Mouse (Mus musculus): ENCODE measurements around the gene Arid1b. TPM values are rescaled to one million over a fixed set of nuclear protein-coding genes. Genes with fewer than 3 reads are reported as not detected.

Arid1b gene
- polyA plus RNA-seq, 1 experiment from 2014 or later, result 12.9 TPM

DNA sequence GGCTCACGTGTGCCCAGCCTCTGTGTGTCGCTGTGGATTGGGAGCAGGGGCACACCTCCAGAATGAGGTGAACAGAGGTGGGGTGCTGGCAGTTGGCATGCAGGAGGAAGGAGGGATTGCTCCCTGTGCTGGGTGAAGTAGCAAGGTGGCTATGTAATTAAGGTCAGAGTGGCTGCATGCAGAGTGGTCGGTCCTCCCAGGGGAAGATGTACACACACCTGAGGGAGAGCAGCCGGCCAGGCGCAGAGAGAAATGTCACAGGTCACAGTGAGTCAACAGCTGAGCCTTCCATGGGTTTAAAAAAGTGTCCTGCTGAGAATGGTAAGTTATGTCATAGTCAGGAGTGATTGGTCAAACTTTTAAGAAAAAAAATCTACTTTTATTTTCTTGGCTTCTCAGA is 14.6 kb downstream of the Arid1b start:
- WGBS, result 33% methylated on average over 5 of the region's 5 CpGs
- H3K4me3 ChIP-seq (replicated peaks), result no peak overlapping the region
- no peak for ATAC-seq (replicated peaks; ENCODE audit: low FRiP score)
- H3K36me3 ChIP-seq, result no peaks in the 10 kb centered on the region
- no peaks in the 10 kb centered on the region for H3K9me3 ChIP-seq (replicated peaks)
- no peak overlapping the region for H3K27ac ChIP-seq
- no peak overlapping the region for H3K9ac ChIP-seq
- no peak overlapping the region for H3K4me2 ChIP-seq
- no peaks in the 10 kb centered on the region for H3K27me3 ChIP-seq
- peaks cover 90% of the 10 kb centered on the region for H3K4me1 ChIP-seq

DNA sequence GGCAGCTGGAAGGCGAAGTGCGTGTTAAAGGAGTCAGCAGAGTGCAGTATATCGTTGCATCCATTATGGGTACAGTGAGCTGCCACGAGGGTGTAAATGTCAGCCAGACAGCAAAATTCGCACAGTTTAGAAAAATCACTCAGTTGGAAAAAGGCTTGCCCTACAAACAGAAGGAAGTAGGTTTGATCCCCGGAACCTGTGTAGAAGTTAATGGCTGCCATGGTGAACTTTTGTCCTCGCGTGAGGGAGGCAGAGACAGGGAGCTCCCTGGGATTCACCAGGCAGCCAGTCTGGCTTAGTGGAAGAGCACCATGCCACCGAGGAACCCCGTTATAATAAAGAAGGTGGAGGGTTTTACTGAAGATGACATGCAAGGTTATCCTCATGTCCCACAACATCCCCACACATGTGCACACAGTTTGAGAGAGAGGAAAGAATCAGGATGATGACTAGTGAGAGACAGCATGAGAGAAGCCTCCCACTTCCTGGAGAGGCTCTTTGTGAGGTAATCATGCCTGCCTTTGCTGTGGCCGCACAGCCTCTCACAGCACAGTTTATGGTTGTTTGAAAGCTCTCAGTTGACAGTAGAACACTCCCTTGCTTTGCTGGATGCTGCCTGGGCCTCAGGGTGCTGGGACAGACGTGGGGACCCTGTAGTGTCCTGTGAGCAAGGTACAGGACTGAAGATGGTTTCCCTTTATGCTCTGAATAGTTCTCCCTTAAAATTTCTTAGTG is 15.6 kb downstream of the Arid1b start:
- peaks cover 87% of the 10 kb centered on the region for H3K4me1 ChIP-seq
- no peak for ATAC-seq (replicated peaks; ENCODE audit: low FRiP score)

DNA sequence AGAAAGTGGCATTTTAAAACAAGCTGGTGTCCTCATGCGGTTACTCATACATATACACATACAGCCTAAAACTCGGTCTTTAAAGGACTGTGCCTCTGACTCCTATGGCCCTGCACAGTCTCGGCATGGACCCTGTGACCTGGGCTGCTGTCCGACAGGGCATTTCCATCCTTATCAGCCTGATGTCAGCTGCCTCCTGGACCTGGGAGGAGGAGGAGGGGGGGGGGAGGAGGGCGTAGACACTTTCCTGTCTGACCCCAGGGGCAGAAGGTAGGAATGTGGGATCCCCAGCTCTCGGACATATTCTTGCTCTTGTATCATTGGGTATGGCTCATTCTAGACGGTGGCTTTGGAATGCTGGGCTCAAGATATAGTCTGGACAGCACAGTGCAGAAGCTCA is 16.6 kb downstream of the Arid1b start:
- Histone ChIP-seq H3K27me3 (no peaks in the 10 kb centered on the region), H3K9me3 (replicated peaks) (no peaks in the 10 kb centered on the region), H3K27ac (no peak overlapping the region), H3K4me3 (replicated peaks) (no peak overlapping the region), H3K4me1 (peaks cover 76% of the 10 kb centered on the region), H3K4me2 (no peak overlapping the region), H3K36me3 (no peaks in the 10 kb centered on the region), H3K9ac (no peak overlapping the region)
- ATAC-seq (replicated peaks; ENCODE audit: low FRiP score), result no peak
- WGBS, result 52% methylated on average over 7 of the region's 7 CpGs

More for the DNA sequence above, 15.6 kb downstream of the Arid1b start:
- Histone ChIP-seq H3K27ac (no peak overlapping the region), H3K4me2 (no peak overlapping the region), H3K36me3 (no peaks in the 10 kb centered on the region), H3K9ac (no peak overlapping the region), H3K9me3 (replicated peaks) (no peaks in the 10 kb centered on the region), H3K27me3 (no peaks in the 10 kb centered on the region), H3K4me3 (replicated peaks) (no peak overlapping the region)
- 51% methylated on average over 12 of the region's 12 CpGs for WGBS

DNA sequence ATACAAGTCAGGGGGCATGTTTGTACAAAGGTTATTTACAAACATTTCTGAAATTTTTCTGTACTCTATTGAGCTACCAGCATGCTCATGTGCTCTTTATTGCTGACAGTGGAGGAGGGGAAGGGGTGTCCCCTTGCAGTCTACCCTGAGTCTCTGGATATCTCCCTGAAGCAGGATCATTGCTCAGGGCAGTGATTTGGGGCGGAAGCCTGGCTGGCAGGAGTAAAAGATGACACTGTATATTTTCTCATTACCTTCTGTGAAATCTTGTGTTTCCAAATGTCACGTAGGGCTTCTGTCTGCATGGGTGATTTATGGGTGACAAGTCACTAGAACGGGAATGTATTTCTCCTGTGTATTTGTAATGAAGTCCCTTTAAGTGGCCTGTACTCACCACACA is 18.0 kb downstream of the Arid1b start:
- Histone ChIP-seq H3K27ac (no peak overlapping the region), H3K9me3 (replicated peaks) (no peaks in the 10 kb centered on the region), H3K4me2 (no peak overlapping the region), H3K4me1 (peaks cover 70% of the 10 kb centered on the region), H3K36me3 (no peaks in the 10 kb centered on the region), H3K4me3 (replicated peaks) (no peak overlapping the region), H3K9ac (no peak overlapping the region), H3K27me3 (no peaks in the 10 kb centered on the region)
- WGBS, result 19% methylated on average over 3 of the region's 3 CpGs
- no peak for ATAC-seq (replicated peaks; ENCODE audit: low FRiP score)

DNA sequence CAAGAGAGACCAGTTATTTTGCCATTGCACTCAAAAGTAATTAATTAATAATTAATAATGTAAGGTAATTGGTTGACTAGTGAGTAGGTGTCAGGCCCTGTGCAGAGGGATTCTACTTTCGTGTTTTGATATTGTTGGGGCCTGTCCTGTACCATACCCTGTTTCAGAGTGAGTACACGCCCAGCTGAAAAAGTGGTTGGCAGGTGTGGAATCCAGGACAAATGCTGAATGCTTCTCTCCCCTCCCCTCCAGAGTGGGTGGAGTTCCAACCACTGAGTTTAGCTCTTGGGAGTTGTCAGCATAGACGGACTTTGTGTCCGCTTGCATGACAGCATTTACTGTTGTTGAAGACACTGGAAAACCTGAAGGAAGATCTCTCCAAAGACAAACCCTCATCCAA is 18.4 kb downstream of the Arid1b start:
- Histone ChIP-seq H3K4me1 (peaks cover 66% of the 10 kb centered on the region), H3K27ac (no peak overlapping the region), H3K9me3 (replicated peaks) (no peaks in the 10 kb centered on the region), H3K27me3 (no peaks in the 10 kb centered on the region), H3K9ac (no peak overlapping the region), H3K4me3 (replicated peaks) (no peak overlapping the region), H3K4me2 (no peak overlapping the region), H3K36me3 (no peaks in the 10 kb centered on the region)
- peak; percentile 38; the same call in 1 of the 2 replicates for ATAC-seq (replicated peaks; ENCODE audit: low FRiP score)
- WGBS, result 68% methylated on average over 4 of the region's 4 CpGs

DNA sequence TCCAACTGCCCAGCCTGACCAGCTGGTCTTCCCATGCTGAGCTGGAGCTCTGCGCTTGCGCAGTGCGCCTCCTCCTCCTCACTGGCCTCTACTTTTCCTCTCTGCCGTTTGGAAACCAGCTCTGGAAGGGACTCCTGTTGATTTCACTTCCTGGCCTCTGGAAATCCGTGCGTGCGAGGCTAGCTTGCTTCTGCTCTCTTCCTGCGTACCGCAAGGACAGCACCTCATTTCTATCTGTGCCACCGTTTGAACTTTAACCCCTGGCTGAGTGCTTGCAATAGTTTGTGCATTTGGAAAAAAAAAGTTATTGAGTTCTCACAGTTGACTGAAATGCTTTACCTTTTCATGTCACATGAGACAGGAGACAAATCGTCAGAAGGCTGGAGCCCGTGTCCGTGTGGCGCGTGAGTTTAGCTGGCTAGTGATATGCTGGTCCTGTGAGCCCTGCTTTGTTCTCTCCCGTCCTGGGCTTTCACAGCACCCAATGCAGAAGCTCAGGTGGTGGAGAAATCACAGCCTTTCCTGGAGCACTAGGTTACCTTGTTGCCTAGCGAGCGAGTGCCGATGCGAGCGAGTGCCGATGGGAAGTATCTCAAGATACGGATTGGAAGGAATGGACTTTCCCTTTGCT is 20.3 kb downstream of the Arid1b start:
- H3K27ac ChIP-seq, result no peak overlapping the region
- no peak overlapping the region for H3K4me2 ChIP-seq
- H3K9ac ChIP-seq, result no peak overlapping the region
- no peak for ATAC-seq (replicated peaks; ENCODE audit: low FRiP score)
- 85% methylated on average over 23 of the region's 23 CpGs for WGBS
- H3K27me3 ChIP-seq, result no peaks in the 10 kb centered on the region
- no peak overlapping the region for H3K4me3 ChIP-seq (replicated peaks)
- peaks cover 48% of the 10 kb centered on the region for H3K4me1 ChIP-seq
- no peaks in the 10 kb centered on the region for H3K9me3 ChIP-seq (replicated peaks)
- peaks cover 6% of the 10 kb centered on the region; the same call in 1 of the 2 replicates for H3K36me3 ChIP-seq

DNA sequence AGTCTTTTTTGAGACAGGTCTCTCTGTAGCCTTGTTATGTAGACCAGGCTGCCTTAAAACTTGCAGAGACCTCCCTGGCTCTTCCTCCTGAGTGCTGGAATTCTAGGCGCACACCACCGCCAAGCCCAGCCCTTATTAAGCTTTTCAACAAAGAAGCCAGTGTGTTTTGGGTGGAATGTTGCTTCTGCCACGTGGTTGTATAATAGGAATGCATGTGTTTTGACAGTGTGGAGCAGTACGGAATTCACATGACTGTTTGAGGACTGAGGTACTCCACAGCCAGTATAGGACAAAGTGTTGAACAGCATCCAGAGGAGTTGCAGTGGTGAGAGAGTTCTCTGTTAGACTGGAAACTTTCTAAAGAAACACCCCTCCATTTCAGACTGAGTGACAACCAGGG is 22.3 kb downstream of the Arid1b start:
- 65% methylated on average over 4 of the region's 4 CpGs for WGBS
- Histone ChIP-seq H3K4me3 (replicated peaks) (no peak overlapping the region), H3K9ac (no peak overlapping the region), H3K4me2 (no peak overlapping the region), H3K9me3 (replicated peaks) (no peaks in the 10 kb centered on the region), H3K27me3 (no peaks in the 10 kb centered on the region), H3K4me1 (peaks cover 46% of the 10 kb centered on the region), H3K36me3 (peaks cover 6% of the 10 kb centered on the region; the same call in 1 of the 2 replicates), H3K27ac (no peak overlapping the region)
- no peak for ATAC-seq (replicated peaks; ENCODE audit: low FRiP score)

DNA sequence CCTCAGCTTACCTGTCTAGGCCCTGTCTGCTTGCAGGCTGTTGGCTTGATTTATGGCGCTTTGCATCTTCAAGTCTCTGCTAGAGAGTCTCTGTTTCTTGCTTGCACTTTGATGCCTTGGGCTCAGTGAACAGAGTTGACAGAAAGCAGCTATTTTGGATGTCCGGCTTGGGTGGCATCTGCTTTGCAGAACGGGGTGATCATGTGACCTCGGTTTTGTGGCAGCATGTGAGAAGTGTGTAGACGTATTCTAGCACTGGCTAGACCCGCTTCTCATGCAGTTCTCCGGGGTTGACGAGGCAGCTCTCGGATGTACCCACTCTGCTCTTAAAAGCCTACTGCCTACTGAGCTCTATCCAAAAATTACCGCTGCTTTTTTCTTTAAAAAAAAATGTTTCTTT is 22.9 kb downstream of the Arid1b start:
- peaks cover 49% of the 10 kb centered on the region for H3K4me1 ChIP-seq
- ATAC-seq (replicated peaks; ENCODE audit: low FRiP score), result no peak
- H3K36me3 ChIP-seq, result peaks cover 6% of the 10 kb centered on the region; the same call in 1 of the 2 replicates
- WGBS, result 86% methylated on average over 10 of the region's 10 CpGs
- no peak overlapping the region for H3K9ac ChIP-seq
- no peaks in the 10 kb centered on the region for H3K9me3 ChIP-seq (replicated peaks)
- H3K27me3 ChIP-seq, result no peaks in the 10 kb centered on the region
- H3K27ac ChIP-seq, result no peak overlapping the region
- H3K4me3 ChIP-seq (replicated peaks), result no peak overlapping the region
- no peak overlapping the region for H3K4me2 ChIP-seq

DNA sequence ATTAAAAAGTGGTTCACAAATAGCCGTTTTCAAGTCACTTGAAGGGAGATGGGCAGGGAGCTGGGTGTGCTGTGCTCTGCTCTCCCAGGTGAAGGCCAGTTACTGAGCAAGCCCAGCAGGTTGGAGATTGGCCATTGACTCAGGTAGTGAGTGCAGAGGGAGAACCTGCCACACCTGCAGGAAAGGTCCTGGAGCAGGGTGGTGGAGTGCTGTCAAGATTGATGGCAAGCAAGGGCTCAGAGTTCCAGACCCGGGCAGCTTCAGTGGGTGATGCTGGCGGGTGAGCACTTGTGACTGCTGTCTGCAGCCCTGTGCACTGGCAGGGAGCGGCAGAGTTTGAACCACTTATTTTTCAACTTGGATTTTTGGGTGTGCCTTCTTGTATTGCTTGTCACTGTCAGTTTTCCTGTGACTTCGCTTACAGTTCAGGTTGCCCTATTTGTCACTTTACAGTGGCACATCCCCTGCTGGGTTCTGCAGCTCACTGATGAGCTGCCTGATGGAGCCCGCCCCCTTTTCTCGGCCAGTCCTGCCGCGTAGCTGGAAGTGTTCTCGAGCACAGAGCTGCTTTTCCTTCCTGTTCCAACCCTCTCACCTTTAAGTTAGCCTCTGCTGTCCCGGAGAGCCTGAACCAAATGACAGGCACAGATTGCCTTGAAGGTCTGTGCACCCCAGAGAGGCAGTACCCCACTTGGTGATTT is 27.3 kb downstream of the Arid1b start:
- no peak; the same call in 1 of the 2 replicates for ATAC-seq (replicated peaks; ENCODE audit: low FRiP score)
- Histone ChIP-seq H3K9me3 (replicated peaks) (no peaks in the 10 kb centered on the region), H3K4me1 (peaks cover 47% of the 10 kb centered on the region), H3K27me3 (no peaks in the 10 kb centered on the region), H3K4me3 (replicated peaks) (no peak overlapping the region), H3K4me2 (peak overlapping the region; percentile 5; the same call in 1 of the 2 replicates), H3K27ac (peak overlapping the region; percentile 10; the same call in 1 of the 2 replicates), H3K9ac (no peak overlapping the region; the same call in 1 of the 2 replicates), H3K36me3 (peaks cover 6% of the 10 kb centered on the region; the same call in 1 of the 2 replicates)
- 26% methylated on average over 11 of the region's 11 CpGs for WGBS

DNA sequence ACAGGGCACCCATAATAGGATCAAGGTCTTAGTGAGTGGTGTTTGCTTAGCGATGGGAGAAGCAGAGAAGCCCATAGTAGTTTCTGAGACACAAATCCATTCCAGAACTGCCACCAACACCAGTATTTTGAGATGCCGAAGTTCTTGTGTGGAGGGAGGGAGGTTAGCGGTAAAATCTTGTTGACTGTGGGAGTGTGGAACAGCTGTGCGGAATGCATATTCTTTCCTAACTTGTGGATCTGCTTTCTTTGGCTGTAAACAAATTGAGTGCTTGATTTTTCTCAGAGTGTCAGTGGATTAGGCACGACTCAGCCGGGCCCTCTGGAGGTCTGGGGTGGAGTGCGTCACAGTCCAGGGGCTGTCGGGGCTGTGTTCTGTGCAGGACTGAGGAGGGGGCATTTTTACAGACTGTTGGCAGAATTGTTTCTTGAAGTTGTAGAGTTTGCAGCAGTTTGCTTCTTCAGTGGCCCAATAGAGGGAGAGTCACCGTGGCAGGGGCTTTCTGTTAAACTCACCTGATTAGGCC is 27.9 kb downstream of the Arid1b start:
- Histone ChIP-seq H3K27ac (peak overlapping the region; percentile 10; the same call in 1 of the 2 replicates), H3K36me3 (peaks cover 6% of the 10 kb centered on the region; the same call in 1 of the 2 replicates), H3K4me3 (replicated peaks) (no peak overlapping the region), H3K4me2 (peak overlapping the region; percentile 5; the same call in 1 of the 2 replicates), H3K27me3 (no peaks in the 10 kb centered on the region), H3K9me3 (replicated peaks) (no peaks in the 10 kb centered on the region), H3K9ac (no peak overlapping the region; the same call in 1 of the 2 replicates), H3K4me1 (peaks cover 45% of the 10 kb centered on the region)
- ATAC-seq (replicated peaks; ENCODE audit: low FRiP score), result no peak
- 47% methylated on average over 9 of the region's 9 CpGs for WGBS

DNA sequence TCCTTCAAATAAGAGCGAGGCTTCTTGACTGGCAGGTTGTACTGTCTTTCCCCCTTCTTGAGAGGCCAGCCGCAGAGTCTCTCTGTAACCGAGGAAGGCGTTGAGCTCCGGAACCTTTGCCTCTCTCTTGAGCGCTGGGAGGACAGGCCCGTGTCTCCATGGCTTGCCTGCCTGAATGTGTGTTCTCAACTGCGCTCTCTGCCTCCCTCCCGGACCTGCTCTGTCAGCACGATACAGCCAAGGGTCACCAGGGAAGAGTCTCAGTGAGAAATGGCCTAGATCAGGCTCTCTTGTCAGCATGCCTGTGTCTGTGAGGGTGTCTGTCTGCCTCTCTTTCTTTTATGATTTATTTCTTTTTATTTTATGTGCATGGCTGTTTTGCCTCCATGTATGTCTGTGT is 29.6 kb downstream of the Arid1b start:
- Histone ChIP-seq H3K36me3 (peaks cover 5% of the 10 kb centered on the region; the same call in 1 of the 2 replicates), H3K4me1 (peaks cover 47% of the 10 kb centered on the region), H3K4me2 (no peak overlapping the region), H3K27me3 (no peaks in the 10 kb centered on the region), H3K4me3 (replicated peaks) (no peak overlapping the region), H3K9me3 (replicated peaks) (no peaks in the 10 kb centered on the region), H3K27ac (no peak overlapping the region), H3K9ac (no peak overlapping the region)
- WGBS, result 62% methylated on average over 10 of the region's 10 CpGs
- ATAC-seq (replicated peaks; ENCODE audit: low FRiP score), result peak; percentile 27; the same call in 1 of the 2 replicates

DNA sequence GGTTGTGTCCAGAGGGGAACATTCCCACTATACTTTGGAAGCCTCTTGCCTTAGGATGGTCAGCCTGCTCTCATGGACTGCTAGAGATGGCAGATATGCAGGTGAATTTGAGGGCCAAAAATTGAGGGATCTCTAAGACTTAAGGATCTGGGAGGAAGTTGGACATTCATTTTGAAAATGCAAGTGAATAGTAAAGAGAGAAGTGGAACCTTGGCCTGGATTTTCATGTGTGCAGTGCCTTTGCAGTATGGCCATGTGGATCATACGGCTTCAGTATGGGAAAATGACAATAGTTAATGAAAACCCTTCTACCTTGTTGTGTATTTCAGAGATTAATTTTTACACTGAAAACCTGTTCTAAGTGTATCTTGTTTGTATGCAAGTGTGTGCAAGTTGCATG is 31.3 kb downstream of the Arid1b start:
- WGBS, result 93% methylated on average over 1 of the region's 1 CpGs
- Histone ChIP-seq H3K4me1 (peaks cover 55% of the 10 kb centered on the region), H3K27ac (no peak overlapping the region), H3K4me3 (replicated peaks) (no peak overlapping the region), H3K4me2 (no peak overlapping the region), H3K9ac (no peak overlapping the region), H3K27me3 (no peaks in the 10 kb centered on the region), H3K36me3 (no peaks in the 10 kb centered on the region), H3K9me3 (replicated peaks) (no peaks in the 10 kb centered on the region)
- ATAC-seq (replicated peaks; ENCODE audit: low FRiP score), result no peak
